In genomic region chr10:68103078-68103855, GRCm38 (mm10) we compare ENCODE assay signal across 11 mouse cellular contexts.
A peak's percentile ranks its signal among the peaks of the same experiment; 100 is the strongest.
DNase-seq lines count a peak whose midpoint lies in the region; ATAC-seq and TF ChIP-seq lines count a peak whose summit lies in the region.
"Had no signal": no experiment of that assay in that cellular context is flagged by ENCODE, and none has a peak within 500 bp of the region (broad histone marks: within the 10 kb centered on the region; RNA-seq: fewer than 3 reads in every experiment).

No protein-coding gene starts in this region.

- no peak for TF ChIP-seq CTCF in lung, postnatal 0 days (IDR thresholded peaks at IDR 0.05)

- ATAC-seq in hindbrain, embryonic 15.5 days (ENCODE audit: low FRiP score, low read depth), result no peak
- no peak for ATAC-seq in hindbrain, embryonic 11.5 days (ENCODE audit: low FRiP score)
- ATAC-seq in lung, postnatal 0 days, result no peak

- no peaks in the 10 kb centered on the region for H3K27me3 ChIP-seq in hindbrain, embryonic 15.5 days
- H3K27me3 ChIP-seq in hindbrain, embryonic 11.5 days (ENCODE audit: control insufficient read depth, insufficient read depth, low read length), result no peaks in the 10 kb centered on the region
- H3K27me3 ChIP-seq in lung, postnatal 0 days (replicated peaks; ENCODE audit: insufficient read depth, low read length), result no peaks in the 10 kb centered on the region

- H3K4me1 ChIP-seq in hindbrain, embryonic 15.5 days (replicated peaks), result peaks cover 37% of the 10 kb centered on the region
- peaks cover 3% of the 10 kb centered on the region; the same call in 1 of the 2 replicates for H3K4me1 ChIP-seq in hindbrain, embryonic 11.5 days (replicated peaks; ENCODE audit: control insufficient read depth, insufficient read depth, low read length)
- peaks cover 11% of the 10 kb centered on the region for H3K4me1 ChIP-seq in lung, postnatal 0 days (ENCODE audit: insufficient read depth, low read depth, low read length)

- H3K9ac ChIP-seq in hindbrain, embryonic 15.5 days, result no peak overlapping the region
- H3K9ac ChIP-seq in hindbrain, embryonic 11.5 days (ENCODE audit: low read depth, low read length), result no peak overlapping the region
- no peak overlapping the region for H3K9ac ChIP-seq in lung, postnatal 0 days (replicated peaks; ENCODE audit: low read depth)

- no peaks in the 10 kb centered on the region for H3K9me3 ChIP-seq in hindbrain, embryonic 15.5 days
- H3K9me3 ChIP-seq in hindbrain, embryonic 11.5 days (ENCODE audit: control insufficient read depth, low read length), result no peaks in the 10 kb centered on the region
- H3K9me3 ChIP-seq in lung, postnatal 0 days (ENCODE audit: low read length), result no peaks in the 10 kb centered on the region

- no peak for TF ChIP-seq EP300 in lung, postnatal 0 days (IDR thresholded peaks at IDR 0.05)

- H3K36me3 ChIP-seq in hindbrain, embryonic 15.5 days, result peaks cover 6% of the 10 kb centered on the region; the same call in 1 of the 2 replicates
- no peaks in the 10 kb centered on the region for H3K36me3 ChIP-seq in hindbrain, embryonic 11.5 days (ENCODE audit: control insufficient read depth, insufficient read depth, low read length)
- H3K36me3 ChIP-seq in lung, postnatal 0 days (ENCODE audit: insufficient read depth, low read length), result peaks cover 27% of the 10 kb centered on the region

- H3K4me2 ChIP-seq in hindbrain, embryonic 15.5 days, result no peak overlapping the region
- H3K4me2 ChIP-seq in hindbrain, embryonic 11.5 days (replicated peaks; ENCODE audit: low read depth, low read length), result no peak overlapping the region
- H3K4me2 ChIP-seq in lung, postnatal 0 days (replicated peaks; ENCODE audit: low read depth, low read length), result no peak overlapping the region

- H3K27ac ChIP-seq in hindbrain, embryonic 15.5 days (replicated peaks), result 0 out of 2 replicates have a peak overlapping the region, but pooled peaks have one; percentile 2
- H3K27ac ChIP-seq in hindbrain, embryonic 11.5 days (ENCODE audit: low read depth, low read length), result no peak overlapping the region
- H3K27ac ChIP-seq in lung, postnatal 0 days (ENCODE audit: low read length), result no peak overlapping the region

- 70% methylated on average over 6 of the region's 6 CpGs for WGBS in hindbrain, embryonic 15.5 days
- 77% methylated on average over 6 of the region's 6 CpGs for WGBS in hindbrain, embryonic 11.5 days
- 61% methylated on average over 6 of the region's 6 CpGs for WGBS in lung, postnatal 0 days

- peak; percentile 47 for DNase-seq in embryo, embryonic 10 days (ENCODE audit: low spot score)
- DNase-seq in embryo, embryonic 11 days, result no peak
- no peak for DNase-seq in hindbrain, embryonic 11.5 days (ENCODE audit: low spot score)
- peak; percentile 27 for DNase-seq in lung, postnatal 0 days (ENCODE audit: low spot score)
- DNase-seq in lung, postnatal 14 days, result no peak
- DNase-seq in ovary, postnatal 10 days (ENCODE audit: low spot score), result no peak
- no peak for DNase-seq in right cerebral cortex, postnatal 36 days (ENCODE audit: low spot score in 2 of 2)
- DNase-seq: kidney, adult 9 months; lung, adult 18-20 months; midbrain, embryonic 14.5 days had no signal

- H3K4me3 ChIP-seq in hindbrain, embryonic 15.5 days, result no peak overlapping the region
- H3K4me3 ChIP-seq in hindbrain, embryonic 11.5 days (ENCODE audit: low read depth, low read length), result no peak overlapping the region
- H3K4me3 ChIP-seq in lung, postnatal 0 days (ENCODE audit: low read depth, low read length), result no peak overlapping the region

Comparison
In these comparisons a context has a peak if more than half of its experiments do, and no peak if none do; other contexts are left out.
1. DNase-seq: peak in embryo, embryonic 10 days (single experiment) and lung, postnatal 0 days (single experiment); none in embryo, embryonic 11 days (single experiment), hindbrain, embryonic 11.5 days (single experiment), lung, postnatal 14 days (single experiment), ovary, postnatal 10 days (single experiment) and right cerebral cortex, postnatal 36 days (0 of 2).